Mouse (Mus musculus) neural tube, embryonic 14.5 days (tissue): ENCODE data around the gene Trim65. TPM values are rescaled to one million over a fixed set of nuclear protein-coding genes. Genes with fewer than 3 reads are reported as not detected.
A peak's percentile ranks its signal among the peaks of the same experiment; 100 is the strongest.

Experiments used
- ATAC-seq: fragments of 200-750 bp; cut with Nextera tagmentation; 2 replicates; pipeline ENCODE4 v1.8.0; 2017; ENCODE audit warnings: low read depth, mild to moderate bottlenecking, moderate TSS enrichment, moderate library complexity
- H3K27ac ChIP-seq: fragments of 300-500 bp; sonication (generic); 2 replicates; pipeline ENCODE4 v1.5.1; 2014; ENCODE audit warnings: low read depth, mild to moderate bottlenecking, control low read depth, low read length, moderate library complexity, mixed read lengths
- H3K27me3 ChIP-seq: fragments of 300-500 bp; sonication (generic); 2 replicates; pipeline ENCODE4 v1.6.1; 2014; ENCODE audit warnings: low read length; ENCODE audit not compliant: control insufficient read depth, insufficient read depth
- H3K36me3 ChIP-seq: fragments of 300-500 bp; sonication (generic); 2 replicates; pipeline ENCODE4 v1.6.1; 2014; ENCODE audit warnings: low read length, mixed read lengths; ENCODE audit not compliant: control insufficient read depth, insufficient read depth
- H3K4me1 ChIP-seq: fragments of 300-500 bp; sonication (generic); 2 replicates; pipeline ENCODE4 v1.6.1; 2014; ENCODE audit warnings: low read length; ENCODE audit not compliant: control insufficient read depth, insufficient read depth
- H3K4me2 ChIP-seq: fragments of 300-500 bp; sonication (generic); 2 replicates; pipeline ENCODE4 v1.6.1; 2014; ENCODE audit warnings: mild to moderate bottlenecking, low read depth, low read length, control low read depth
- H3K4me3 ChIP-seq: fragments of 300-500 bp; sonication (generic); 2 replicates; pipeline ENCODE4 v1.5.1; 2014; ENCODE audit warnings: low read depth, low read length, control low read depth, mixed read lengths
- H3K9ac ChIP-seq: fragments of 300-500 bp; sonication (generic); replicated peaks from 2 replicates; pipeline ENCODE4 v1.6.1; 2014; ENCODE audit warnings: low read depth, mild to moderate bottlenecking, control low read depth, low read length, mixed read lengths
- H3K9me3 ChIP-seq: fragments of 300-500 bp; sonication (generic); 2 replicates; pipeline ENCODE4 v1.6.1; 2016; ENCODE audit warnings: low read length; ENCODE audit not compliant: control insufficient read depth
- WGBS: fragments of 180-500 bp; shearing (Covaris S2); extraction: QIAGEN DNeasy Blood & Tissue Kit; methylation state at CpG from one replicate; pipeline ENCODE4 v1.1.7; 2014; 5-methylcytosine and 5-hydroxymethylcytosine counted together
- polyA plus RNA-seq: library from polyadenylated mRNA; unstranded; fragments of >200 nt; fragmentation: Nextera tagmentation; extraction: Ambion mirVana; gene quantifications from 2 replicates; pipeline ENCODE4 v1.2.1, GENCODE M21; 2014

The Trim65 gene
- polyA plus RNA-seq: 3.1 TPM in 2 replicates

DNA sequence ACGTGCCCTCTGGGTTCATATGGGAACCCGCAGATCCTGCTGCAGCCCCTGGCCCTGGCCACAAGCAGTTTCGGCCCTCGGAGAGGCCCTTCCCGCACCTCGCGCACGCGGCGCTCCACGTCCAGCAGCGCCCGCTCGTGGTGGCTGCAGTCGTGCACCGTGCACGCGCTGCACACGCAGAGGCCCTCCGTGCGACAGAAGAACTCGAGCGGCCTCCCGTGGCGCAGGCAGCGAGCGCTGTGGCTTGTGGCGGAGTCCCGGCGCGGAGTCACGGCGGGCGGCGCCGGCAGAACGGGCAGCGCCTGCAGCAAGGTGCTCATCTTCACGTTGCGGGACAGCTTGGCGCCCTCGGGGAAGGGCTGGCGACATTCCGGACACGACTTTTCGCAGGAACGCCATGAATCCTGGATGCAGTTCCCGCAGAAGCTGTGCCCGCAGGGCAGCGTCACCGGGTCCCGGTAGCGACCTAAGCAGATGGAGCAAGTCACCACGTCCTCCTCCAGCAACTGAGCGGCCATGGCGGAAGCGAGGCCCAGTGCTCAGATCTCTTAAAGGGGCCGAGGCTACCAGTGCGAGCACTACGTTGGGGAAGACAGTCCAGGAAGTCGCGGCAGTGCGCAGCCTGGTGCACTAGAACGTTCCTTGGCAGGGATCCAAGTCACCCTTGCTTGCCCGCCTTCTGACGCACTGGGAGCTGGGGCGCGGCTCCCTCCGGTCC is at the start of gene Trim65:
Gene Trim65 (minus strand): TSS at position 641 of the 718 bp plus-strand sequence.
- peak within 1 kb of the TSS; percentile 78 for H3K4me2 ChIP-seq

DNA sequence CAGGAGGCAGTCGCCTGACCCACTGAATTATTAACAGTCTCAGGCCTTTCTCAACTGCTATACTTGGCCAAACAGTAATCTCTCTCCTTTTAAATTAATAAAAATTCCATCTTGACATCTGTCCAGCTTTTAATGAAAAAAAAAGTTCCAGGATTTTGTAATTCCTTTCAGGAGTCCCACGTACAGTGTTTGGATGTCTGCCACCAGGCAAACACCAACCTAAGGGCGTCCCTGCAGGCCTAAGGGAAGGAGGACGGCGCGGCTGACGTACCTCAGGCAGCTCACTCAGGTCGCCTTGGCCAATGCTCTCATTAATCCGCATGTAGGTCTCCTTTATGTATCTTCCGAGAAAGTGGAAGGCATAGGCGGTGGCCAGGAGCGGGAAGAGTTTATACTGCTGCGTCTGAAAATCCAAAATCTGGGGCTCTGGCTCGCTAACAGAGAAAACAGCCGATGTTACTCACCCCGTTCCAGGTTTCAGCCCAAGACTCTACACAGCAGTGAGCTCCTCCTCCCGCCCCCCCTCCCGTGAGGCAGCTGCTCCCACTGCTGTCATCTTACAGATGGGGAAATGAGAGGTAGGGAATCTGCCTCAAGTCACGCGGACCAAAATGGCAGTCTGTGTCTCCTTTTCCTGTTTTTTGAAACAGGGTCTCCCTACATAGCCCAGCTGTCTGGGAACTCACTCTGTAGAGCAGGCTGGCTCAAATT is 47.6 kb upstream of the Trim65 start:
- WGBS: 90% methylated on average over 20 of the region's 20 CpGs
- Histone ChIP-seq H3K9me3 (no peaks in the 10 kb centered on the region), H3K4me3 (no peak overlapping the region), H3K27ac (no peak overlapping the region), H3K27me3 (no peaks in the 10 kb centered on the region), H3K36me3 (peaks cover 61% of the 10 kb centered on the region), H3K4me1 (no peaks in the 10 kb centered on the region), H3K4me2 (no peak overlapping the region), H3K9ac (no peak overlapping the region)
- no peak for ATAC-seq

More for the DNA sequence above, at the start of gene Trim65:
- Histone ChIP-seq H3K27ac (peak within 1 kb of the TSS; percentile 90), H3K4me3 (peak within 1 kb of the TSS; percentile 54), H3K36me3 (peaks cover 21% of the 10 kb centered on the region; the same call in 1 of the 2 replicates), H3K4me1 (peaks cover 18% of the 10 kb centered on the region; the same call in 1 of the 2 replicates), H3K9me3 (no peaks in the 10 kb centered on the region), H3K27me3 (no peaks in the 10 kb centered on the region), H3K9ac (peak within 1 kb of the TSS; percentile 74)
- 1% methylated on average over 68 of the region's 69 CpGs for WGBS
- ATAC-seq: peak; percentile 88

DNA sequence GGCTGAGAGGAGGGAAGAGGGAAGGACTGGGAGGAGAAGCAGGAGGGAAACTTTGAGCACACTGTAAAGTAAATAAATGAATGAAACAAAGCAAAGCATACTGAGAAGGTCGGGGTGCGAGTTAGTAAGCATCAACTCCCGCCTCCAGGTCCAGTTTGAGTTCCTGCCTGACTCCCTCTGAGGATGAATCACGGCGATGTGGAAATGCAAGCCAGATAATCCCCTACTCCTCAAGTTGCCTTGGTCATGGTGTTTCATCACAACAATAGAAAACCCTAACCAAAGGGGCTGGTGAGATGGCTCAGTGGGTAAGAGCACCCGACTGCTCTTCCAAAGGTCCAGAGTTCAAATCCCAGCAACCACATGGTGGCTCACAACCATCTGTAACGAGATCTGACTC is 45.1 kb upstream of the Trim65 start:
- Histone ChIP-seq H3K36me3 (peaks cover 75% of the 10 kb centered on the region), H3K4me3 (no peak overlapping the region), H3K27ac (no peak overlapping the region), H3K27me3 (no peaks in the 10 kb centered on the region), H3K4me2 (no peak overlapping the region), H3K9ac (no peak overlapping the region), H3K9me3 (no peaks in the 10 kb centered on the region), H3K4me1 (no peaks in the 10 kb centered on the region)
- 95% methylated on average over 7 of the region's 7 CpGs for WGBS
- ATAC-seq: no peak

DNA sequence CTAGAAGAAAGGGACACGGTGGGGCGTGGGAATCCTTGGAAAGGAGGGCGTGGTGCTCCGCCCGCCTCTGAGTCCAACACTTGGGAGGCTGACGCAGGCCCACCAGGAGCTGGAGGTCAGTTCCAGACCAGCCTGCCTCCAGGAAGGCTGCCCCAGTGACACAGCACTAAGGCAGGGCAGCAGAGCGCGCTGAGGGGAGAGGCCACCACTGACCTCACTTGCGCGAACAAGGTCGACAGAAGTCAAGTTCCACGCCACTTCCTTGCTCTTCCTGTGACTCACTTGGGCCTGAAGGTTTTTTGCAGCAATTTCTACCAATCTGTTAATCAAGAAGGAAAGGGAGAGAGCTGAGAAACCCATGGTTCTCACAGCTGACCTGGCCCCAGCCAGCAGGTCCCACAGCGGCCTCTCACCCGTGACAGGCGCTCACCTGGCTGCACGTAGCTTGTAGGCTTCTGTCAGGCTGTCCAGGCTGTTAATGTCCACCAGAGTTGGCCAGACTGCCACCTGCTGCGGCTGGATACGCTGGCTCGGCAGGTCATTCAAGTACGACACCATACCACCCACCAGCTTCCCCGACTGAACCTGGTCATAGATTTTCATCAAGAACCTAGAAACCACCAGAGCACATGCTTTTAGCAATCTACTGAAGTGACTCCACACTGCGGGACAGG is 44.0 kb upstream of the Trim65 start:
- H3K36me3 ChIP-seq: peaks cover 69% of the 10 kb centered on the region

DNA sequence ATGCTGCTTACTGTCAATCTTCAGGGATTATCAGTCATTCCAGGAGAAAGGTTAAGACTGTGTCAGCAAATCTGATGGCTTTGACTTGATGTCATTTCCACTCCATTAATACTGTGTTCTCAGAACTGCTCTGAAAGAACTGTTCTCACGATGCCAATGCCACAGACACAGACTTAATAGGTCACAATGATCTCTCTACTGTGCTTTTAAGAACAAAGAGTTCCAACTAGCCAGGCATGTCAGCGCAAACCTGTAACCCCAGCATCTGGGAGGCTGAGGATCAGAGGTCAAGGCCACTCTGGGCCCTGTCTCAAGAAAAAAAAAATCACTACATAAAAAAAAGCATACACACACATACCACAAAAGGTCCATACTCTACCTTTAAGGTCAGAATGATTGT is 41.0 kb upstream of the Trim65 start:
- Histone ChIP-seq H3K27me3 (no peaks in the 10 kb centered on the region), H3K36me3 (peaks cover 47% of the 10 kb centered on the region), H3K4me2 (no peak overlapping the region), H3K9me3 (no peaks in the 10 kb centered on the region), H3K4me1 (peaks cover 6% of the 10 kb centered on the region), H3K27ac (no peak overlapping the region), H3K9ac (no peak overlapping the region), H3K4me3 (no peak overlapping the region)
- ATAC-seq: no peak
- WGBS: 84% methylated on average over 2 of the region's 2 CpGs

More for the DNA sequence above, 44.0 kb upstream of the Trim65 start:
- no peak overlapping the region for H3K4me2 ChIP-seq
- H3K9ac ChIP-seq: no peak overlapping the region
- H3K4me3 ChIP-seq: no peak overlapping the region
- no peak for ATAC-seq
- no peaks in the 10 kb centered on the region for H3K27me3 ChIP-seq
- no peak overlapping the region for H3K27ac ChIP-seq
- H3K9me3 ChIP-seq: no peaks in the 10 kb centered on the region
- no peaks in the 10 kb centered on the region for H3K4me1 ChIP-seq
- 94% methylated on average over 22 of the region's 22 CpGs for WGBS

DNA sequence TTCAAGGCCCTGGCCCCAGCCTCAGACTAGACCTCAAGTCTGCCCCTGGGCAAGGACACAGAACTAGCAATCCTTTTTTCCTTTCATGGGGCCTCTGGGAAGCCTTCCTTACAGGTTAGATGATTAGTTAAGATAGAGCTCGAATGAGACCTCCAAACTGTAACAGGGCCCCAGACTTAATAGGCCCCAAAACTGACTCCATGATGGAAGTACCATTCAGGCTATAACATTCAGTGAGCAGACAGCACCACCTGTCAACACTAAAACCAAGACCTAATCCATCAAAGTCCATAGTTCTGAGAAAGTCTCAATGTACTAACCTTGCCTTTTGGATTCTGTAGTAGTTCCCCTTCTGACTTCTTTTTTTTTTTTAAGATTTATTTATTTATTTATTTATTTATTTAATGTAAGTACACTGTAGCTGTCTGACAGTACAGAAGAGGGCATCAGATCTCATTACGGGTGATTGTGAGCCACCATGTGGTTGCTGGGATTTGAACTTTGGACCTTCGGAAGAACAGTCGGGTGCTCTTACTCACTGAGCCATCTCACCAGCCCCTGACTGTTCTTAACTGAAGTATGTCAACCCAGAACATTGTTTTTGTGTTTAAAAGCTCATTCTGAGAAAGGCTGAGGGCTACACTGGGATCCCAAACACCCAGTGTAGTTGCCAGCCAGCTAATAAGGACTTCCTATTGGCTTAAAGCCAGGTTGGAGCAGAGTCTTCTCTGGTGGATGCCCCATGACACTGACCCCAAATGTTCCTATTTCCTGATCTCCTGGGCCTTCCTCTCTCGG is 39.3 kb upstream of the Trim65 start:
- no peak overlapping the region for H3K27ac ChIP-seq
- no peak for ATAC-seq
- no peaks in the 10 kb centered on the region for H3K9me3 ChIP-seq
- H3K4me3 ChIP-seq: no peak overlapping the region
- no peak overlapping the region for H3K4me2 ChIP-seq
- H3K9ac ChIP-seq: no peak overlapping the region
- H3K4me1 ChIP-seq: peaks cover 14% of the 10 kb centered on the region
- whole genome bisulfite sequencing: 83% methylated on average over 5 of the region's 5 CpGs
- H3K36me3 ChIP-seq: peaks cover 39% of the 10 kb centered on the region
- H3K27me3 ChIP-seq: no peaks in the 10 kb centered on the region

DNA sequence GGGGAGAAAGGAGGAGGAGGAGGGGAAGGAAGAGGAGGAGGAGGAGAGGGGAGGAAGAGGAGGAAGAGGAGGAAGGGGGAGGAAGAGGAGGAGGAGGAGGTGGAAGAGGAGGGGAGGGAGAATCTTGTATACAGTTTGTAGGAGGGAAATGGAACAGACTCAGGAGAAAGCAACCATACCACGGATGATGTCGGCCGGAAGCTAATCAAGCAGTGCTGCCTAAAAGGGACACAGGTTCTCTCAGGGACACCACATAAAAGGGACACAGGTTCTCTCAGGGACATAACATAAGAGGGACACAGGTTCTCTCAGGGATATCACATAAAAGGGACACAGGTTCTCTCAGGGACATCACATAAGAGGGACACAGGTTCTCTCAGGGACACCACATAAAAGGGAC is 38.3 kb upstream of the Trim65 start:
- no peak for ATAC-seq
- Histone ChIP-seq H3K4me2 (no peak overlapping the region), H3K4me1 (peaks cover 14% of the 10 kb centered on the region), H3K27ac (no peak overlapping the region), H3K27me3 (no peaks in the 10 kb centered on the region), H3K9ac (no peak overlapping the region), H3K36me3 (peaks cover 32% of the 10 kb centered on the region), H3K9me3 (no peaks in the 10 kb centered on the region), H3K4me3 (no peak overlapping the region)
- 88% methylated on average over 3 of the region's 3 CpGs for WGBS

DNA sequence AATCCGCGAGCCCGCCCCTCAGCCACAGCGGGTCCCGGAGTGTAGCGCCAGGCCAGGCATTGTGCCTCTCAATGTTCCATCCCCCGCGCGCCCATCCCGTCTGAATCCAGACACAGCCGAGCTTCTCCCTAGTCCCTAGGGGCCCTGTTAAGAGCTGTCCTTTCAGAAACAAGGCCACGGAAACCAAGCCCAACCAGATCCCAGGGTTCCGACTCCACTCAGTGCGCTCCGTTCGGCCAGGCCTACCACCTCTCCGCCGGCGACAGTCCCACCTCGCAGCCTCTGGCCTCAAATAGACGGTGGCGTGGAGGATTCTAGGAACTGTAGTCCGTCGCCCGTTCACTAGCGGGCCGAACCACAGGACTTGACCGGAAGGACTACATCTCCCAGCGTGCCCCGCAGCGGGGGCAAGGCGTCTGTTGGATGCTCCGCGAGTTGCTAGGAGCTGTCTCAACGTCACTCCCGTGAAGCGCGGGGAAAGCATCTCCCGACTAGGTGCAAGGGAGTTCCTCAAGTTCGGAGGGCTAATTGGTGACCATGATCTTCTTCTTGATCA is 37.0 kb upstream of the Trim65 start, which contains the start of gene Fbf1:
Gene Fbf1 (minus strand): TSS at position 283 of the 556 bp plus-strand sequence.
- Histone ChIP-seq H3K27ac (peak within 1 kb of the TSS; percentile 88), H3K9me3 (no peaks in the 10 kb centered on the region), H3K4me1 (peaks cover 20% of the 10 kb centered on the region), H3K4me2 (peak within 1 kb of the TSS; percentile 87), H3K27me3 (no peaks in the 10 kb centered on the region), H3K36me3 (peaks cover 21% of the 10 kb centered on the region), H3K9ac (peak within 1 kb of the TSS; percentile 91), H3K4me3 (peak within 1 kb of the TSS; percentile 67)
- ATAC-seq: peak; percentile 98
- WGBS: under 1% methylated on average over 39 of the region's 40 CpGs
